Mouse (Mus musculus): Measurements from ENCODE around the gene Clic3. TPM values are rescaled to one million over a fixed set of nuclear protein-coding genes. Genes with fewer than 3 reads are reported as not detected.
A peak's percentile ranks its signal among the peaks of the same experiment; 100 is the strongest.

The Clic3 gene
- polyA plus RNA-seq, 1 experiment from 2014 or later = 99.3 TPM

DNA sequence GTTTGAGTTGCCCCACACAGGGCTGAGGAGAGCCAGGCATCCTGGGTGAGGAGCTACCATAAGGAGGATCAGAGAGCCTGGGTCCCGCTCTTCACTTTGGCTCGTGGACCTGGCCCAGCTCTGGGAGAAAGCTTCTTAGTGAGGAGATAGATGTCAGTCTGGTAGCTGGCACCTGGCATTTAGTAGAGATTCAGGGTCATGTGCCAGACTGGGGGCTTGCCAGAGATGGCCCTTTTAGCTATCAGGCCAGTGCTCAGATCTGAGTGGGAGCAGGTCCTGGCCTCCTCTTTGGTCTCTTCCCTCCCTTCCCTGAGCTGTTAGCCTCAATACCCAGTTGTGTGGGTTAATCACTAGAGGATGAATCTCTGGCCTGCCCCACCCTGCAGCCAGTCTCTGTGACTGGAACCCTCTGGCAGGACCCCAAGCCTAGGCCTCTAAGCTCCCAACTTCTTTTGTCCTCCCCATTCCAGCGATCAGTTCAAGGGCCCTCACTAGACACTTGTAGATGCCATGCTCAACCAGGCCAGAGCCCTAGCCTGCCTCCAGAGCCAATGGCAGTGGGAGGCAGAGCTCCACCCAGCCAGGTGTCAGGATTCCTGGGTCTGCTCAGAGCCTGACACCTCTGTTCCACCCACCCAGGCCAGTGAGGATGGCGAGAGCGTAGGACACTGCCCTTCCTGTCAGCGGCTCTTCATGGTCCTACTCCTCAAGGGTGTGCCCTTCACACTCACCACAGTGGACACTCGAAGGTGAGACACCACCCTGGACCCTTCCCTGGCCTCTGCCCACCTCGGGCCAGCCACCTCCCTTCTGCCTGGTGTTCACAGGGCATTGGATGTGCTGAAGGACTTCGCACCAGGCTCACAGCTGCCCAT lies 621 bp downstream of the Clic3 start:
- Histone ChIP-seq H3K27me3 (no peaks in the 10 kb centered on the region), H3K9me3 (no peaks in the 10 kb centered on the region), H3K27ac (no peak overlapping the region), H3K4me1 (peaks cover 37% of the 10 kb centered on the region), H3K4me2 (no peak overlapping the region), H3K9ac (no peak overlapping the region), H3K36me3 (peaks cover 17% of the 10 kb centered on the region), H3K4me3 (no peak overlapping the region)
- ATAC-seq (ENCODE audit: insufficient number of reproducible peaks, low FRiP score, low TSS enrichment, low read depth) = no peak
- WGBS = 83% methylated on average over 9 of the region's 9 CpGs

DNA sequence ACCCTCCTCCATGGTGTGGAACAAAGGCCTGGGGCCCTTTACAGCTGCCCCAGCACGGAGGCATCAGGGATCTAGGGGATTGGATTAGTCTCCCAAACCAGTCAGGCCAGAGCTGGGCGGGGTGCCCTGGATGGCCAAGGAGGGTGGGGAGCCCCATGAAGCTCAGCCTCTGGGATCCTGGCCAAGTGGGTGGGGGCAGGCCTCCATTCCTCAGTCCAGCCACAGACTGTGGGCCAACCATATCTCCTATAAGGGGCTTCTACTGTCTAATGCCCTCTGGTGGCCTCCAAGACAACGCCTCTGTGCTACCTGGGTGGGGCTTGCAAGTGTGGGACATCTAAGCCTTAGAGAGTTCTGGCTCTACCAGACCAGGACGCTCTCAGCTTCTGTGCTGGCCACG lies 2.3 kb downstream of the Clic3 start:
- WGBS = 70% methylated on average over 5 of the region's 5 CpGs
- no peak overlapping the region; the same call in 1 of the 2 replicates for H3K4me2 ChIP-seq
- ATAC-seq (ENCODE audit: insufficient number of reproducible peaks, low FRiP score, low TSS enrichment, low read depth) = no peak; the same call in 1 of the 2 replicates

GRCm38 (mm10) chr2:25460135-25460534 lies 3.5 kb downstream of the Clic3 start:
- H3K27ac ChIP-seq = peak overlapping the region; percentile 90
- peak overlapping the region; percentile 66 for H3K4me3 ChIP-seq
- H3K4me1 ChIP-seq = peaks cover 37% of the 10 kb centered on the region
- peak overlapping the region; percentile 82 for H3K4me2 ChIP-seq
- H3K27me3 ChIP-seq = no peaks in the 10 kb centered on the region
- H3K36me3 ChIP-seq = peaks cover 17% of the 10 kb centered on the region
- no peaks in the 10 kb centered on the region for H3K9me3 ChIP-seq
- 34% methylated on average over 5 of the region's 5 CpGs for WGBS
- ATAC-seq (ENCODE audit: insufficient number of reproducible peaks, low FRiP score, low TSS enrichment, low read depth) = no peak
- H3K9ac ChIP-seq = peak overlapping the region; percentile 54

More for the DNA sequence above, 2.3 kb downstream of the Clic3 start:
- Histone ChIP-seq H3K4me1 (peaks cover 37% of the 10 kb centered on the region), H3K9ac (peak overlapping the region; percentile 11; the same call in 1 of the 2 replicates), H3K36me3 (peaks cover 17% of the 10 kb centered on the region), H3K27ac (no peak overlapping the region), H3K4me3 (no peak overlapping the region), H3K9me3 (no peaks in the 10 kb centered on the region), H3K27me3 (no peaks in the 10 kb centered on the region)

DNA sequence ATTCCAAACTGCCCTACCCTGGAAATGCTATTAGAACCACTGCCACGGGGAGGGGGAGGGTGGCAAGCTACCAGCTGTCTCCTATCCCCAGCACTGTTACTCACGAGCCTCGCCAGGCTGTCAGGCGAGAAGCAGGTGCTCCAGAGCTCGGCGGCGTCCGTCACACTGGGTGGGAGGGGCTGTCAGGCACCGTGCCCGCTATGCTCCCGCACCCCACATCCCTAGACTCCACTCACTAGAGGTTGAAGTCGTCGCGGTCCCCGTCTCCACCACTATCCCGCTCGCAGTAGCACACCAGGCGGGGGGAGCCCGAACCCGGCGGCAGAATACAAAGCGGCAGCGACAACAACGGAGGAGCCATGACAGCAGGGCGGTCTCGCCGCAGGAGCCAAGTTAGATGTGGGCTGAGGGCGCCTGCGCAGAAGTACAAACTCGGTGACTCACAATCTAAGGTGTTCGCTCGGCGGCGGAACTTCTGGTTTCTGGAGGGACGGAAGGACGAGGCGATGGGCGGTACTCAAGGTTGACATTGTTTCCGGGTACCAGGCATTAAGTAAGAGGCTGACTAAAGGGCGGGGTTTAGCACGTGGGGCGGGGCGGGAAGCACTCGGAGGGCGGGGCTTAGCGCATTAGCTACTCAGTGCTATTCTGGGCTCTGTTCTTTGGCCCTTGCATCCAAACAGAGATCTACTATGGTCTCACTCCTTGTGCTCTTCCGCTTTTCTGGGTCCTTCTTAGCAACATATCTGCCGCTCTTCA lies 4.1 kb downstream of the Clic3 start, which contains the start of gene Paxx:
Gene Paxx, minus strand, starts transcription at position 544 of the 759 bp plus-strand sequence.
- Histone ChIP-seq H3K4me1 (peaks cover 40% of the 10 kb centered on the region), H3K9ac (peak within 1 kb of the TSS; percentile 54), H3K4me3 (peak within 1 kb of the TSS; percentile 66), H3K9me3 (no peaks in the 10 kb centered on the region), H3K4me2 (peak within 1 kb of the TSS; percentile 82), H3K36me3 (peaks cover 17% of the 10 kb centered on the region), H3K27ac (peak within 1 kb of the TSS; percentile 90), H3K27me3 (no peaks in the 10 kb centered on the region)
- peak; percentile 84 for ATAC-seq (ENCODE audit: insufficient number of reproducible peaks, low FRiP score, low TSS enrichment, low read depth)
- WGBS = under 1% methylated on average over 48 of the region's 48 CpGs

DNA sequence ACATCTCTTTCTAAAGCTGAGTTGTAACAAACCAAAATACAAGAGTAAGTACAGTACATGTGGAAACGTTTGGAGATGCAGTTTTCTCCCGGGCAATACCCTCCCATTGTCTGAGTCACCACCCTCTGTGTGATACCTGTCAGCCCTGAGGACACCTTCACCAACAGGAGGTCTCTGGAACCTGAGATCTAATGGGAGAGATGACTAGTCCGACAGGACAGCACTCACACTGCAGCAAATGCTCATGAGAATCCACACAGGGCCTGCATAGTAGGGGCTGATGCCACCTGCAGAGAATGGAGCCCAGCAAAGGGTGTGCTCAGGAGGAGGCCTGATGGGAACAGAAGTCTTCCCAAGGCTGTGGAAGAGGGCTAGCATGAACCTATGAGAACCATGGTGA lies 4.8 kb downstream of the Clic3 start:
- Histone ChIP-seq H3K36me3 (peaks cover 17% of the 10 kb centered on the region), H3K27ac (peak overlapping the region; percentile 90), H3K4me1 (peaks cover 43% of the 10 kb centered on the region), H3K9me3 (no peaks in the 10 kb centered on the region), H3K9ac (peak overlapping the region; percentile 33; the same call in 1 of the 2 replicates), H3K4me3 (peak overlapping the region; percentile 66), H3K27me3 (no peaks in the 10 kb centered on the region), H3K4me2 (peak overlapping the region; percentile 82)
- ATAC-seq (ENCODE audit: insufficient number of reproducible peaks, low FRiP score, low TSS enrichment, low read depth) = no peak
- 17% methylated on average over 3 of the region's 3 CpGs for WGBS

GRCm38 (mm10) chr2:25463630-25464029 lies 7.0 kb downstream of the Clic3 start:
- Histone ChIP-seq H3K4me2 (no peak overlapping the region), H3K9me3 (no peaks in the 10 kb centered on the region), H3K27me3 (no peaks in the 10 kb centered on the region), H3K4me3 (no peak overlapping the region), H3K27ac (no peak overlapping the region), H3K9ac (no peak overlapping the region), H3K4me1 (peaks cover 38% of the 10 kb centered on the region), H3K36me3 (peaks cover 7% of the 10 kb centered on the region)
- ATAC-seq (ENCODE audit: insufficient number of reproducible peaks, low FRiP score, low TSS enrichment, low read depth) = no peak
- 85% methylated on average over 3 of the region's 3 CpGs for WGBS

DNA sequence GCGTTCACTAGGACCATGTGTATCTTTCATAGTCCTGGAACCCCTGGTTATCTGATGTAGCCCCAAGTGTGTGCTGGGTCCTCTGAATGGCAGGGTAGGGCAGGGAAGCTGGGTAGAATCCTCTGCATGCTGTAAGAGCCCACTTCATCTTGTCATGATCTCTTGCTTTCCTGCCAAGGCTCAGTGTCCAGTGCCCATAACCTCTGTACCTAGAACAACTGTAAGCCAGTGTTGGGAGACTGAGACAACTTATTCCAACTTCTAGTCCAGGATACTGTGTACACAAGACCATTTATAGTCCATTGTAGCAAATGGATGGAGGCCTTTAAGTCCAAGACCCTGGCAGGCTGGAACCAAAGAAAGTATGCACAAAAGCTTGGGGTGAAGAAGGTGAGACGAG lies 8.6 kb downstream of the Clic3 start:
- Histone ChIP-seq H3K27me3 (no peaks in the 10 kb centered on the region), H3K27ac (no peak overlapping the region), H3K9ac (no peak overlapping the region), H3K4me1 (peaks cover 33% of the 10 kb centered on the region), H3K4me3 (no peak overlapping the region), H3K36me3 (no peaks in the 10 kb centered on the region), H3K9me3 (no peaks in the 10 kb centered on the region), H3K4me2 (no peak overlapping the region)
- no peak for ATAC-seq (ENCODE audit: insufficient number of reproducible peaks, low FRiP score, low TSS enrichment, low read depth)
- 81% methylated on average over 2 of the region's 2 CpGs for WGBS

DNA sequence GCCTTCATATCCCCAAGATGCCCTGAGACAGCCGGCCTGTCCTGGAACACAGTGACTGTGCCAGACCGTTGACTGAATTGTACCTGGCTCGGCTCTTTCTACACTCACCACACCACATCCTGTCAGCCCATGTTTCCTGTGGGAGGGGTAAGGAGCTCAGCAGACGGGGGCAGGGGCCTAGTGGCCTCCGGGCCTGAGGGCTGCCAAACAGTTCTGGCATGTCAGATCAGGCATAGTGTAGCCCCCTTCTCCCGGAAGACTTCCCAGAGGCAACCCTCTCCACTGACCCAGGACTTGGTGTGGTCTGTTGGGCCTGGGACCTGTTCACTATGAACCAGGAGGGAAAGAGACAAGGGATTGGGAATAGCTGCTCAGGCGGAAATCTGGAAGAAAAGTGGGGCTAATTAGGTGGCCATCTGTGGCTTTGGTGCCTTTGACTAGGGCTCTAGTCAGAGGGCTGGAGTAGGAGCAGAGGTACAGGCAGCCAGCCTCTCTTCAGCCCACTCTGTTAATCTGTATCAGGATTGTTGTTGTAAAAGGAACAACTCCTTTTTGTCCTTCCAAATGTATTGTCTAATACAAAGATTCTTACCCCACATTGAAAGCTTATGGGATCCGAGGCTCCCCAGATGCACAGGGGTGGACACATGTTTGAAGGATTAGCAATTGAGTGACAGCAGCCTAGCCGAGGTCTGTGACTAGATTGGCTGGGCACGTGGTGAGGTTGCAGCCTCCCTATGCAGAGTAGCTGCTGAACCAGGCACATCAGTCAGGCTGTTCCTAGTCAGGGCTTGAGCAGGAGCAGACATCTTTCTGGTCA lies 9.4 kb downstream of the Clic3 start:
- Histone ChIP-seq H3K4me2 (no peak overlapping the region), H3K36me3 (no peaks in the 10 kb centered on the region), H3K4me1 (peaks cover 30% of the 10 kb centered on the region), H3K9me3 (no peaks in the 10 kb centered on the region), H3K27ac (peak overlapping the region; percentile 22; the same call in 1 of the 2 replicates), H3K4me3 (no peak overlapping the region), H3K27me3 (no peaks in the 10 kb centered on the region), H3K9ac (no peak overlapping the region)
- no peak for ATAC-seq (ENCODE audit: insufficient number of reproducible peaks, low FRiP score, low TSS enrichment, low read depth)
- 33% methylated on average over 10 of the region's 10 CpGs for WGBS

GRCm38 (mm10) chr2:25467606-25468303 lies 11.1 kb downstream of the Clic3 start:
- no peak overlapping the region for H3K9ac ChIP-seq
- no peak overlapping the region for H3K4me2 ChIP-seq
- 76% methylated on average over 14 of the region's 14 CpGs for WGBS
- peaks cover 19% of the 10 kb centered on the region for H3K4me1 ChIP-seq
- no peak for ATAC-seq (ENCODE audit: insufficient number of reproducible peaks, low FRiP score, low TSS enrichment, low read depth)
- H3K27me3 ChIP-seq = no peaks in the 10 kb centered on the region
- no peaks in the 10 kb centered on the region for H3K9me3 ChIP-seq
- H3K27ac ChIP-seq = no peak overlapping the region
- H3K4me3 ChIP-seq = no peak overlapping the region
- H3K36me3 ChIP-seq = no peaks in the 10 kb centered on the region

GRCm38 (mm10) chr2:25468962-25469915 lies 12.6 kb downstream of the Clic3 start:
- Histone ChIP-seq H3K4me3 (no peak overlapping the region), H3K9ac (no peak overlapping the region), H3K4me1 (peaks cover 19% of the 10 kb centered on the region), H3K9me3 (no peaks in the 10 kb centered on the region), H3K27me3 (no peaks in the 10 kb centered on the region), H3K36me3 (no peaks in the 10 kb centered on the region), H3K4me2 (no peak overlapping the region), H3K27ac (no peak overlapping the region)
- WGBS = 65% methylated on average over 10 of the region's 10 CpGs
- no peak for ATAC-seq (ENCODE audit: insufficient number of reproducible peaks, low FRiP score, low TSS enrichment, low read depth)
